Mouse (Mus musculus): ENCODE measurements around the gene Rbpj. TPM values are rescaled to one million over a fixed set of nuclear protein-coding genes. Genes with fewer than 3 reads are reported as not detected.

Rbpj gene
- total RNA-seq, 2 experiments from 2014 or later: 32.8 to 33.2 TPM

GRCm38 (mm10) chr5:53451829-53452228 lies 14.1 kb upstream of the Rbpj start:
- intact Hi-C loops (cut with DNase I): no loop called here
- H3K27ac ChIP-seq: no peak overlapping the region
- no peak overlapping the region for H3K4me3 ChIP-seq
- DNase-seq (ENCODE audit: extremely low spot score in 1 of 2, low spot score in 2 of 2): no peak
- no peak for TF ChIP-seq CTCF (IDR thresholded peaks at IDR 0.05)

DNA sequence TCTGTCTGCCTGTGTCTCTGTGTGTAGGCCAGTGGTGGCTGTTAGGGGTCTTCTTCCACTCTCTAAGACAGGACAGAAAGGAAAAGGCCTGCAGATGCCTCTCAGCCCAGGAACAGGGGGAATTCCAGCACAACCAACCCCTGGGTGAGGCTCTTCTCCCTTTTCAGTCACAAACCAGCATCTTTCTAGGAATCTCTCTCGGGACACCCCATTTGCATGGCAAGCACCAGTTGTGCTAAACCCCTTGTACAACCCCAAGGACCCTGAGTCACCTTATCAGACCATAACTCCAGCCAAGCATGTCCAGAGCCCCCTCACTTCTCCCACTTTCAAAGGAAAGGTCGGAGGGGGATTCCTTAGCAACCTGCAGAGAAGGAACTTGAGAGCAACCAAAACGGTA lies 13.0 kb upstream of the Rbpj start:
- intact Hi-C loops (cut with DNase I): no loop called here
- DNase-seq (ENCODE audit: extremely low spot score in 1 of 2, low spot score in 2 of 2): no peak
- Histone ChIP-seq H3K27ac (no peak overlapping the region), H3K4me3 (no peak overlapping the region)
- TF ChIP-seq CTCF (IDR thresholded peaks at IDR 0.05): no peak

- DNase-seq (ENCODE audit: extremely low spot score in 1 of 2, low spot score in 2 of 2): no peak
- intact Hi-C loops (cut with DNase I): no loop called here
- no peak overlapping the region for H3K4me3 ChIP-seq
- H3K27ac ChIP-seq: no peak overlapping the region
- TF ChIP-seq CTCF (IDR thresholded peaks at IDR 0.05): no peak
Observed at GRCm38 (mm10) chr5:53454706-53455105, 11.2 kb upstream of the Rbpj start.

- no peak for TF ChIP-seq CTCF (IDR thresholded peaks at IDR 0.05)
- Histone ChIP-seq H3K4me3 (no peak overlapping the region), H3K27ac (no peak overlapping the region)
- no peak for DNase-seq (ENCODE audit: extremely low spot score in 1 of 2, low spot score in 2 of 2)
- intact Hi-C loops (cut with DNase I): no loop called here
Observed at GRCm38 (mm10) chr5:53455459-53455858, 10.5 kb upstream of the Rbpj start.

DNA sequence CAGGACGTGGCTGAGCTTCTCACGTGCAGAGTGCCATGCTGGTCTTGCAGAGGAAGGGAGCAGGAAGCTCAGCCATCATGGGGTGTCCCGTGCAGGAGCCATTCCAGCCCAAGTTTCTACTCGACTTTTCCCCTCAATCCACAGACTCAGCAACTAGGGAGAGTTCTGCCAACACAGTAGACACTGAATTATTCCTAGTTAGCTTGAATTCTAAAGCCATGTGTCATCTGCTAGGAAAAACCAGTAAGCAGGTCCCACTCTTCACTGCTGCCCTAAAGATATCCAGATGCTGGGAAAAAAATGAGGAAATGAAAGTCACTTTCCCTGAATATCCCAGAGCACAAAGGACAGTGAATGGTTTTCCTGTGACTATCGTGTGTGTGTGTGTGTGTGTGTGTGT lies 5.8 kb upstream of the Rbpj start:
- DNase-seq (ENCODE audit: extremely low spot score in 1 of 2, low spot score in 2 of 2): no peak
- intact Hi-C loops (cut with DNase I): no loop called here

DNA sequence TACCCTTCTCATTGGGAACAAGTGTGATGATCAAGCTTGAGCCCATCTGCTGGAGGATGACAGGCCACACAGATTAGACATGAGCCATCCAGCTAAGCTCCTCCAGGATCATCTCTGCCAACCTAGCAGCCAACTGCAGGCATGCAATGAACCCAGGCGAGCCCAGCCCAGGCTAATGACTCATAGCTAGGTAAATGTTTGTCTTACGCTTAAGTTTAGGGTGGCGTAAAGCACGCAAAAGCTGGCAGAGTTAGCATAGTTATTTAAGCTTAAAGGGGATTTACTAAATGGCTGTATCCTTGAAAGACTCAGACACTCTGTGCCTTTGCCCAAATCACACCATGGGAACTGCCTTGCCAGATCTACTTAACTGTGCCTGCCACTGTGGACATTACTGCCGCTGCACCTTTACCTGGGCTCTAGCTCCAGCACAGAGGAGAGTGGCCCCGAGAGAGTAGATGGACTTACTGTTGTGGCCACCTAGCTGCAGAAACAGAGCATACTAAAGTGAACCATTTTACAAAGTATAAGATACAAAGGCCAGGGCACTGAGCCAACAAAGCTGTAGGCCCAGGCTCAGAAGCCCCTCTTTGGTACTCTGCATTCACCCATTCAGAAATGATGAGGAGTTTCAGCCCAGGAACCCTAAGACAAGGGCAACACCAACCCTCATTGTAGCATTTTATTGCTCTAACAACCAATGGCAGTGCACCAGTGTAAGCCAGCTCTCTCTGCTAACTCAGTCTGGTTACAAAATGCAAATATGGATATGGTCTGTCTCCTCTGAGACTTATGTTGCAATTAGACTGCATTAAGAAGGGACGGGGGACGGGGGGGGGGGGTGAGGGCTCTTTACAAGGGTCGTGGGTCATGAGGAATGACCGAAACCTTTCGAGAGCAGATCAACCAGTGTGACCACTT lies 2.6 kb upstream of the Rbpj start:
- no peak for DNase-seq (ENCODE audit: extremely low spot score in 1 of 2, low spot score in 2 of 2)
- no peak for TF ChIP-seq CTCF (IDR thresholded peaks at IDR 0.05)
- Histone ChIP-seq H3K27ac (no peak overlapping the region), H3K4me3 (no peak overlapping the region)
- intact Hi-C loops (cut with DNase I): no loop called here

More for the DNA sequence above, 5.8 kb upstream of the Rbpj start:
- no peak for TF ChIP-seq CTCF (IDR thresholded peaks at IDR 0.05)
- Histone ChIP-seq H3K4me3 (no peak overlapping the region), H3K27ac (no peak overlapping the region)

- Histone ChIP-seq H3K27ac (no peak overlapping the region), H3K4me3 (no peak overlapping the region)
- DNase-seq (ENCODE audit: extremely low spot score in 1 of 2, low spot score in 2 of 2): no peak
- intact Hi-C loops (cut with DNase I): no loop called here
- no peak for TF ChIP-seq CTCF (IDR thresholded peaks at IDR 0.05)
Observed at GRCm38 (mm10) chr5:53466422-53467333, 726 bp downstream of the Rbpj start.

- no peak for DNase-seq (ENCODE audit: extremely low spot score in 1 of 2, low spot score in 2 of 2)
- TF ChIP-seq CTCF (IDR thresholded peaks at IDR 0.05): no peak
- H3K4me3 ChIP-seq: no peak overlapping the region
- no peak overlapping the region for H3K27ac ChIP-seq
- intact Hi-C loops (cut with DNase I): no loop called here
Observed at GRCm38 (mm10) chr5:53467602-53468001, 1.6 kb downstream of the Rbpj start.

DNA sequence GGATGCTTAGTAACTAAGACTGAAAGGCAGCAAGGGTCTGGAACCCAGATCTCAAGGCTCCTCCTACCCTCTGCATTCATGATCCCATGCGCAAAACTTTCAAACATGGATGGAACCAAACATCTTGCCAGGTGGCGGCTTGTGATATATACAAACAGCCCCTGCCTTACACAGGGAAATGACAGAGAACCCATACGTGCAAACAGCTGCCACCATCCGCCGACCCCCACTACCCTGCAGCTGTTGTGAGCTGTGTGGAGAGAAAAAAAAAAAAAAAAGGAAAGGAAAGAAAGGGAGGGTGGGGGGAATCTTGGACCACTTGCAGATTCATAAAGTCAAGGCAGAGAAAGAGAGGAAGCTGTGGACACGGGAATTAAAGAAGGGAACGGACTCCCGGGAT lies 2.4 kb downstream of the Rbpj start:
- H3K27ac ChIP-seq: no peak overlapping the region
- intact Hi-C loops (cut with DNase I): no loop called here
- TF ChIP-seq CTCF (IDR thresholded peaks at IDR 0.05): no peak
- H3K4me3 ChIP-seq: no peak overlapping the region
- no peak for DNase-seq (ENCODE audit: extremely low spot score in 1 of 2, low spot score in 2 of 2)

DNA sequence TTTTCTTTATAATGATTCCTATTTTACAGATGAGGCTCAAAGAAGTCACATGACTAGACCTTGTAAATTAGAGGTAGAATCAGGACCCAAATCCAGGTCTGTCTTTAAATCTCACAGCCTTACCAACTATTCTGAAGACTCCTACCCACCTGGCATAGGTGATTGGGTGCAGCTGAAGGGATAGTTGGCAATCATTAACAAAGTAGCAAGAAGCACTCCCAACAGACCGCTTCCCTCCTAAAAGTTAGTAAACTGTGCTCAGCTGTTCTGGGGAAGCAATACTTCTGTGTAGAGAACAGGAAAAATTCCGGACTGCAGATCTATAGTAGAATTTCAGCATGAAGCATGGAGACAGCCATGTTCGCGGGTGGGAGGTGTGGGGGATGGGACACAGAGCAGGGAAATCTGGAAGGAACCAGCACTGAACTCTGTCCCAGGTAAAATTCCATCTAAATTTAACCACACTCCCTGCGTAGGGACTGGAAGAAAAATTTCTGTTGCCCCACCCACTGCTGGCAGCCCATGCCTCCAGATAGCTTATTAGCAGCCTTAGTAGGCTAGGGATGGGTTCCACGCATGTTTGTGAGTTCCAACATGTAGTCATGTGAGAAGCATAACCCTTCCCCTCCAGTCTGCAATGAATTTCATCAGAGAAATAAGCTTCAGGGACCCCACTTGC lies 3.3 kb downstream of the Rbpj start:
- intact Hi-C loops (cut with DNase I): no loop called here
- no peak for DNase-seq (ENCODE audit: extremely low spot score in 1 of 2, low spot score in 2 of 2)
- no peak overlapping the region for H3K4me3 ChIP-seq
- TF ChIP-seq CTCF (IDR thresholded peaks at IDR 0.05): no peak
- no peak overlapping the region for H3K27ac ChIP-seq

DNA sequence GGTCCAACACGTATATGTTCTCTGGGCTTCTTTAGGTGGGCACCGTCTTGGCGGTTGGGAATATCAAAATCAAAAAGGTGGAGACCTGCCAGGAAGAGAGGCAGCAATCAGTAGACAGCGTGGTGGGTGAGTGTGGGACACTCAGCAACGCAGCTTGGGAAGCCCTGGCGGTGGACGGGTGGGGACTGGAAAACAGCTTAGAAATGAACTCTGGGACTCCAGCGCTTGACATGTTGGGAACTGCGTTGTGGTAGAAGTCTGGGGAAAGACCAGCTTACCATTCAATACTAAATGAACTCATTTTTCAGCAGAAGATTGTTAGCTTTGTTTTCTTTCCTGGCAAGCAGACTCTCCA lies 3.8 kb downstream of the Rbpj start:
- DNase-seq (ENCODE audit: extremely low spot score in 1 of 2, low spot score in 2 of 2): no peak
- TF ChIP-seq CTCF (IDR thresholded peaks at IDR 0.05): no peak
- H3K27ac ChIP-seq: no peak overlapping the region
- intact Hi-C loops (cut with DNase I): no loop called here
- no peak overlapping the region for H3K4me3 ChIP-seq
